Mouse (Mus musculus): ENCODE measurements at regions not wholly inside any gene's neighbourhood (a gene's known extent, or its start where the extent isn't known, plus 50 kb on each side); places are given as distances from the start of the nearest gene placed in this dataset.

DNA sequence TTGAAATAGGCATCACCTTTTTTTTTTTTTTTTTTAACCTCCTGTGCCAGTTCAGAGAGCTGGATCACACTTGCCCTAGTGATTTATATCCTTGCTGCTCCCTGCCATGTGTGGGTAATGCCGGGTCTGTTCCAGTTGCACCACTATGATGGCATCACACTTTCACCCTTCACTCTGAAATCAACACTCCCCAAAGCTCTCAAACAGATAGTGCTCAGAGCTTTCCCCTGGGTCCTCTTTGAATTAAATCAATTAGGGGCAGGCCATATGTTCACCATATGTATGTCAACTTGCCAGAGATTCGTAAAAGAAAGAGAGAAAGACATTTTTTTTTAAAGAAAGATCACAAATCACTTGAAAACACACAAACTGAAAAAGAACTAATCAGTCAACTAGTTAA lies 236.8 kb downstream of the Ndfip2 start:
- Histone ChIP-seq H3K27me3 (ENCODE audit: insufficient read depth, low read length) (no peaks in the 10 kb centered on the region), H3K4me3 (replicated peaks; ENCODE audit: low read length) (no peak overlapping the region), H3K9me3 (ENCODE audit: low read length) (no peaks in the 10 kb centered on the region), H3K36me3 (ENCODE audit: insufficient read depth, low read length) (no peaks in the 10 kb centered on the region), H3K4me1 (replicated peaks; ENCODE audit: low read depth, low read length) (peaks cover 11% of the 10 kb centered on the region)
- TF ChIP-seq CTCF (conservative IDR thresholded peaks at IDR 0.05; ENCODE audit: low read length), result no peak

DNA sequence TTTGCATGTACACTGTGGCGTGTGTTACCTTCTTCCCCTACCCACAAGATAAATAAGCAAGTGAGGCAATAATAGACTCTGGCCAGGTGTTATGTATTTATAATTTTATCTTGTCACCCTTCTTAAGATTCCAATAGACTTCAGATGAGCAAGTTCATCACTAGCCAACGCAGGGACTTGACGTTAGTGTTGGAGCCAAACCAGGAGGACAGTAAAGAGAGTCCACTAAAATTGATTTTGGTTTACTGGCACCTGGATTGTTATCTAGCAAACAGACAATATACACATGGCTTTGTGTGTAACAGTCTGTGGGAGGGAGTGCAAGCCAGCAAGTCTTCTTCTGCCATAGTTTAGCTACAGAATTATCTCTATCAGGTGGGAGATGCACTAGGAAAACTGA lies 236.0 kb downstream of the Ndfip2 start:
- H3K4me1 ChIP-seq (replicated peaks; ENCODE audit: low read depth, low read length), result peaks cover 8% of the 10 kb centered on the region
- no peaks in the 10 kb centered on the region for H3K36me3 ChIP-seq (ENCODE audit: insufficient read depth, low read length)
- no peak overlapping the region for H3K4me3 ChIP-seq (replicated peaks; ENCODE audit: low read length)
- H3K27me3 ChIP-seq (ENCODE audit: insufficient read depth, low read length), result no peaks in the 10 kb centered on the region
- TF ChIP-seq CTCF (conservative IDR thresholded peaks at IDR 0.05; ENCODE audit: low read length), result no peak
- TF ChIP-seq NANOG (IDR thresholded peaks at IDR 0.05; ENCODE audit: borderline replicate concordance, low read length), result no peak
- no peak for TF ChIP-seq POU5F1 (IDR thresholded peaks at IDR 0.05; ENCODE audit: borderline replicate concordance, low read length)
- H3K9me3 ChIP-seq (ENCODE audit: low read length), result no peaks in the 10 kb centered on the region

DNA sequence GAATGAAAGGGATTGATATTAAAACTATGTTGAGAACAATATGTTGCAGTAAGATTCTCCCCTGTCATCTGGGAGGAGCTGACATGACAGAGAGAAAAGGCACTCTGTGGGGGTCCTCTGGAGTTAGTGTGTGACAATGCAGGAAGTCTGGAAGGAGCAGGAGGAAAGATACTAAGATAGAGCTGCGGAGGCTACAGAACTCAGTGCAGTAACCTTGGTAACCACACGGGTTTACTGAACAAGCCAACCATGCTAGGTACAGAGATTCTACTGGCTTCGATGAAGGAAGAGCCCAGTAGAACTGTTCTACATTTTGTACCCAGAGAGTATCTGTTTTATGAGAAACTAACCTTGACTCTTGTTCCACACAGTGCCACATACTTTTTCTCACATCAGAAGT lies 231.8 kb downstream of the Ndfip2 start:
- Histone ChIP-seq H3K4me1 (replicated peaks; ENCODE audit: low read depth, low read length) (no peaks in the 10 kb centered on the region), H3K4me3 (replicated peaks; ENCODE audit: low read length) (no peak overlapping the region), H3K36me3 (ENCODE audit: insufficient read depth, low read length) (no peaks in the 10 kb centered on the region), H3K9me3 (ENCODE audit: low read length) (no peaks in the 10 kb centered on the region), H3K27me3 (ENCODE audit: insufficient read depth, low read length) (no peaks in the 10 kb centered on the region)
- no peak for TF ChIP-seq NANOG (IDR thresholded peaks at IDR 0.05; ENCODE audit: borderline replicate concordance, low read length)
- no peak for TF ChIP-seq POU5F1 (IDR thresholded peaks at IDR 0.05; ENCODE audit: borderline replicate concordance, low read length)
- no peak for TF ChIP-seq CTCF (conservative IDR thresholded peaks at IDR 0.05; ENCODE audit: low read length)

DNA sequence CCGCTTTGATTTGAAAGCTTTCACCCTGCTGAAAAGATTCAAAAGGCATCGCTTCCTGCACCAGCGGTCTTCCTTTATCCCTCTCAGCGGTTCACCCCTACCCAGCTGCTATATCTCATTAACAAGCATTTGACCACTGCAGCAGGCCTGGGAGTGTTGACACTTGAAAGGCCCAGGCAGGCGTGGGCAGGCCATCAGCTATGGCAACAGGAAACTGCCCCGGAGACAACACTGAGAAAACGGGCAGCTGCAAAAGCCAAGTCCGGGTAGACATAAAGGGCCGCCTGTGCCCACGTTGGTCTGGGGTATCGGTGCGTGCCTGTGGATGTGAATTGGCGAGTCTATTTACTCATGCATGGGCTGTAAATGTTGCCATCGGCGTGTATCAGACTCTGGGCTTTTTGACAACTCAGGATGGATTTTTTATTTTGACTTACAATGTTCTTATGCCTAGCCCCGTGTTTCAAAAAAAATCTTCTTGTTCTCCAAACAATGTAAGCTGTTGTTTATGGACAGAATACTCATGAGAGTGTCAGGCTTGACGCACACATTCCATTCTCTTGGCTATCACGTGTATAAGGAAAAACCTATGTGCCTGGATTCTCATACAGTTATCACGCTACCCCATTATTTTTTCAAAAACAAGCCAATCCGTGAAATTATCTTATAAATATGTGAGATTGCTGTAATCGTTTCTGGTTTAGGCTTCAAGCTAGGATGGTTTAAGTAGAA lies 225.1 kb downstream of the Ndfip2 start:
- H3K4me1 ChIP-seq (replicated peaks; ENCODE audit: low read depth, low read length), result peaks cover 9% of the 10 kb centered on the region; the same call in 1 of the 2 replicates
- no peaks in the 10 kb centered on the region for H3K9me3 ChIP-seq (ENCODE audit: low read length)
- no peaks in the 10 kb centered on the region for H3K36me3 ChIP-seq (ENCODE audit: insufficient read depth, low read length)
- H3K4me3 ChIP-seq (replicated peaks; ENCODE audit: low read length), result peak overlapping the region; percentile 54
- H3K27me3 ChIP-seq (ENCODE audit: insufficient read depth, low read length), result peaks cover 14% of the 10 kb centered on the region
- TF ChIP-seq NANOG (IDR thresholded peaks at IDR 0.05; ENCODE audit: borderline replicate concordance, low read length) (0 out of 2 replicates have a peak, but pooled peaks have one; percentile 20), POU5F1 (IDR thresholded peaks at IDR 0.05; ENCODE audit: borderline replicate concordance, low read length) (no peak), CTCF (conservative IDR thresholded peaks at IDR 0.05; ENCODE audit: low read length) (no peak)

DNA sequence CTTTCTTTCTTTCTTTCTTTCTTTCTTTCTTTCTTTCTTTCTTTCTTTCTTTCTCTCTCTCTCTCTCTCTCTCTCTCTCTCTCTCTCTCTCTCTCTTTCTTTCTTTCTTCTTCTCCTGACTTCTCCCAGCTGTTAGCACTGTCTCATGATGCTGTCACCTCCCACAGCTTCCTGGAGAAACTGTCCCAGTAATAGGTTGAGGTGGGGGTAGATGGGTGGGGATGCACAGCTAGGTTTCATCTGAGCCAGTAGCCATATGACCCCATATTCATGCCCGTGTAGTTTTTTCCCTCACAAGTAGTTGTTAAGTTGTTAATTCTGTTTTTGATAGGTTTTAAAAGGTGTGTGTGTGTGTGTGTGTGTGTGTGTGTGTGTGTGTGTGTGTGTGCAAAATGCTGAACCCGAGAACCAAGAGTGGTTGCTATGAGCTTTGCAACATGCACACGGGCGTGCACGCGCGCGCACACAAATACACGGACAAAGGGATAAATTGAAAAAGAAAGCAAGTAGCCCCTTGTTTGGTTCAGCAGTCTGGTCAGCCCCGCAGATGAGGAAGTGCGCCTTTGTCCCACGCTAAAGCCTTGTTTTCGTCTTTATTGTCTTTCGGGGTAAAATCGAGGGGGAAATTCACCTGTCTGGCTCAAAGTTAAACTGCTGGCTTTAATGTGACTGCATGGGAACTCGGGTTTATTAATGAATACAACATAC lies 224.4 kb downstream of the Ndfip2 start:
- Histone ChIP-seq H3K4me1 (replicated peaks; ENCODE audit: low read depth, low read length) (peaks cover 9% of the 10 kb centered on the region; the same call in 1 of the 2 replicates), H3K27me3 (ENCODE audit: insufficient read depth, low read length) (peaks cover 14% of the 10 kb centered on the region), H3K4me3 (replicated peaks; ENCODE audit: low read length) (peak overlapping the region; percentile 54), H3K9me3 (ENCODE audit: low read length) (no peaks in the 10 kb centered on the region), H3K36me3 (ENCODE audit: insufficient read depth, low read length) (no peaks in the 10 kb centered on the region)
- no peak for TF ChIP-seq POU5F1 (IDR thresholded peaks at IDR 0.05; ENCODE audit: borderline replicate concordance, low read length)
- TF ChIP-seq CTCF (conservative IDR thresholded peaks at IDR 0.05; ENCODE audit: low read length), result no peak
- no peak for TF ChIP-seq NANOG (IDR thresholded peaks at IDR 0.05; ENCODE audit: borderline replicate concordance, low read length)

DNA sequence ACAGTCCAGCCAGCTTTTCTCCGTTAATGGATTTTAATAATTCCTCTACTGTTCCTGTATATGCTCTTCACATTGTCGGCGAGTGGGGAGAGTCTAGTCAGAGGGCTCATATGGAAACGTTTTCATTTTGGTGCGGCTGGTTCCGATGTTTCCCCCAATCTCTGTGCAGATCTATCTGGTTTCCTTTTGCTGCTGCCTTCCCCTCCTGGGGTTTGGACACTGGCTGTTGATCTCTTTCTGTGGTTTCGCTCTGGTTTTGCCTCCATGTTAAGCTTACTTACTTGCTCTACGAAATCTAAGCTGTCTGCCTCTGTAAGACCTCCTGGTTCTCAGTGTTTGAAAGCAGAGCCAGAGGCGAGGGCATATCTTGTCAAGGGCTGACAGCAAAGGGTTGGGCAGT lies 221.7 kb downstream of the Ndfip2 start:
- TF ChIP-seq CTCF (conservative IDR thresholded peaks at IDR 0.05; ENCODE audit: low read length) (no peak), POU5F1 (IDR thresholded peaks at IDR 0.05; ENCODE audit: borderline replicate concordance, low read length) (no peak), NANOG (IDR thresholded peaks at IDR 0.05; ENCODE audit: borderline replicate concordance, low read length) (no peak)
- Histone ChIP-seq H3K27me3 (ENCODE audit: insufficient read depth, low read length) (peaks cover 16% of the 10 kb centered on the region), H3K9me3 (ENCODE audit: low read length) (no peaks in the 10 kb centered on the region), H3K4me1 (replicated peaks; ENCODE audit: low read depth, low read length) (peaks cover 9% of the 10 kb centered on the region; the same call in 1 of the 2 replicates), H3K36me3 (ENCODE audit: insufficient read depth, low read length) (no peaks in the 10 kb centered on the region), H3K4me3 (replicated peaks; ENCODE audit: low read length) (no peak overlapping the region)

DNA sequence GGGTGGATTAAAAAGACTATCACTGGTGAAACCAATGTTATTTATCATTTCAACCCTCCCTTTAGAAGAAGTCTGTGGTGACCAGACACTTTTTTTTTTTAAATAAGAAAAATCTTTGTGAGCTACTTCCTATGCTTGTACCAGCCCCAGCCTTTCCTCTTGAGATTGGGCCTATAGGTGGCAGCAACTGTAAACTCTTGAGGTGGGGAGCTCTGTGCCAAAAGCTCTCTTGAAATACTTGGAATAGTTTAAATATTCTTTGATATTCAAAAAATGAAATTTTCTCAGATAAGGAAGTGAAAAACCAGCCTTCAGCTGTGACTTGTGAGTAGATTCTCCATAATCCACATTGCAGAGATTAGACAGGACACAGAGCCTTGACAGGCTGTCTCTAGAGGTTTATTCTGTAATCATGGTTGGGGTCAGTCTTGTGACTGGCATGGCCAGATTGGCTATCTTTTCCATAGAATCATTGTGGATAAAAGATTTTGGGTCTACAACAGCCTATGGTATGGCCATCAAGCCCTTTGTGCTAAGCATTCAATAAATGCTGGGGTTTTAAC lies 216.7 kb downstream of the Ndfip2 start:
- Histone ChIP-seq H3K36me3 (ENCODE audit: insufficient read depth, low read length) (no peaks in the 10 kb centered on the region), H3K4me3 (replicated peaks; ENCODE audit: low read length) (no peak overlapping the region), H3K27me3 (ENCODE audit: insufficient read depth, low read length) (0 out of 2 replicates have a peak, but pooled peaks cover 4% of the 10 kb centered on the region), H3K9me3 (ENCODE audit: low read length) (peaks cover 5% of the 10 kb centered on the region; the same call in 1 of the 2 replicates), H3K4me1 (replicated peaks; ENCODE audit: low read depth, low read length) (no peaks in the 10 kb centered on the region)
- TF ChIP-seq NANOG (IDR thresholded peaks at IDR 0.05; ENCODE audit: borderline replicate concordance, low read length) (no peak), POU5F1 (IDR thresholded peaks at IDR 0.05; ENCODE audit: borderline replicate concordance, low read length) (no peak), CTCF (conservative IDR thresholded peaks at IDR 0.05; ENCODE audit: low read length) (no peak)

DNA sequence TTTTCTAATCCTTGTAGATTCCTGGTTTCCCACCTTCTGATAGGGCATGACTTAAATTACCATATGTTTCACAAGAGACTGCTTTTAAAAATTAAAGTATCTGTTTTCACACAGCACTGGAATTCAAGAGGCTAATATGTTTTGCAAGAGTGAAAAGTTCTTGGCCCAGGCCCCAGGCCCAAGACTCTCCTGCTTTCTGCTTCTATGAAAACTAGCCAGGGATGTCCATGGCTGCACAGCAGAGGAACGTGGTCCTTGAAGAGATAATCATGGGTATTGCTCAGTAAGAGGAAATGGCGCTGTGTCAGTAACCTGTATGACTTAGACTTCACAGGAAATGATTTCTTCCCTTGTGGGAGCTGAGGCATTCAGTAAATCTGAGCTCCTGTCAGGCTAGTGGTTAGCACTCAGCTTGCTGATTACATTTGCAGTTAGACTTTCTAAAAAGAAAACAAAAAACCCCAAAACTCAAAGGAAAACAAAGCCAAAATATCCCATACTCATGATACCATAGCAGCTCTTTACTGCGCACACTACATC lies 190.6 kb downstream of the Ndfip2 start:
- Histone ChIP-seq H3K4me1 (replicated peaks; ENCODE audit: low read depth, low read length) (no peaks in the 10 kb centered on the region), H3K27me3 (ENCODE audit: insufficient read depth, low read length) (no peaks in the 10 kb centered on the region), H3K4me3 (replicated peaks; ENCODE audit: low read length) (no peak overlapping the region), H3K9me3 (ENCODE audit: low read length) (peaks cover 56% of the 10 kb centered on the region), H3K36me3 (ENCODE audit: insufficient read depth, low read length) (no peaks in the 10 kb centered on the region)
- TF ChIP-seq NANOG (IDR thresholded peaks at IDR 0.05; ENCODE audit: borderline replicate concordance, low read length) (no peak), CTCF (conservative IDR thresholded peaks at IDR 0.05; ENCODE audit: low read length) (no peak), POU5F1 (IDR thresholded peaks at IDR 0.05; ENCODE audit: borderline replicate concordance, low read length) (no peak)
